11 mouse cellular contexts compared by ENCODE assay signal in genomic region chr7:44482836-44483435, GRCm38 (mm10). TPM values are rescaled to one million over a fixed set of nuclear protein-coding genes. Genes with fewer than 3 reads are reported as not detected.
DNase-seq lines count a peak whose midpoint lies in the region; ATAC-seq and TF ChIP-seq lines count a peak whose summit lies in the region.
"Had no signal": no experiment of that assay in that cellular context is flagged by ENCODE, and none has a peak within 500 bp of the region (broad histone marks: within the 10 kb centered on the region; RNA-seq: fewer than 3 reads in every experiment).

No protein-coding gene starts in this region.

- no peaks in the 10 kb centered on the region for H3K79me2 ChIP-seq in heart, adult 2 months (replicated peaks; ENCODE audit: control insufficient read depth, insufficient read depth, low read length)

- DNase-seq in heart, adult 2 months, result no peak
- DNase-seq in frontal cortex, postnatal 36 days (ENCODE audit: low spot score in 2 of 2), result no peak
- no peak for DNase-seq in adrenal gland, postnatal 10 days
- DNase-seq: cerebellum, postnatal 10 days; right cerebral cortex, postnatal 4 days had no signal

- H3K9ac ChIP-seq in heart, embryonic 16.5 days (ENCODE audit: low read length), result peak overlapping the region; percentile 59
- no peak overlapping the region for H3K9ac ChIP-seq in heart, adult 2 months (ENCODE audit: low read depth, low read length)
- peak overlapping the region; percentile 62 for H3K9ac ChIP-seq in liver, embryonic 16.5 days (ENCODE audit: low read depth, low read length)

- H3K9me3 ChIP-seq in heart, embryonic 16.5 days (replicated peaks; ENCODE audit: control insufficient read depth, low read length), result no peaks in the 10 kb centered on the region
- H3K9me3 ChIP-seq in liver, embryonic 16.5 days (replicated peaks; ENCODE audit: control insufficient read depth, low read length), result no peaks in the 10 kb centered on the region

- H3K4me1 ChIP-seq in heart, embryonic 16.5 days (ENCODE audit: control insufficient read depth, insufficient read depth, low read length), result peaks cover 14% of the 10 kb centered on the region
- no peaks in the 10 kb centered on the region for H3K4me1 ChIP-seq in heart, adult 2 months (ENCODE audit: control insufficient read depth, insufficient read depth, low read length)
- H3K4me1 ChIP-seq in bone marrow, adult 2 months (ENCODE audit: control insufficient read depth, insufficient read depth, low read length), result peaks cover 9% of the 10 kb centered on the region
- peaks cover 33% of the 10 kb centered on the region for H3K4me1 ChIP-seq in liver, embryonic 16.5 days (ENCODE audit: control insufficient read depth, low read depth, low read length)

- no peak for TF ChIP-seq POLR2A in heart, adult 2 months (IDR thresholded peaks at IDR 0.05; ENCODE audit: insufficient read depth, low read depth, low read length)
- TF ChIP-seq POLR2A in bone marrow, adult 2 months (IDR thresholded peaks at IDR 0.05; ENCODE audit: borderline replicate concordance, control insufficient read depth, low read depth, low read length), result no peak

- intact Hi-C loops in heart, adult 2 months (cut with DNase I), result loop anchor here (5.0 kb wide), 1 partner anchor 36 kb away; no protein-coding TSS in a partner anchor

- TF ChIP-seq EP300 in heart, adult 2 months (IDR thresholded peaks at IDR 0.05; ENCODE audit: insufficient read depth, low read depth, low read length), result no peak

- H3K4me2 ChIP-seq in heart, embryonic 16.5 days (ENCODE audit: low read depth, low read length), result peak overlapping the region; percentile 71
- peak overlapping the region; percentile 64 for H3K4me2 ChIP-seq in liver, embryonic 16.5 days (ENCODE audit: low read depth, low read length)

- WGBS in heart, embryonic 16.5 days, result 34% methylated on average over 3 of the region's 3 CpGs
- WGBS in heart, adult 2 months, result 46% methylated on average over 3 of the region's 3 CpGs
- 61% methylated on average over 3 of the region's 3 CpGs for WGBS in bone marrow, adult 2 months
- WGBS in liver, embryonic 16.5 days (ENCODE audit: insufficient replicate concordance), result 40% methylated on average over 3 of the region's 3 CpGs

- H3K36me3 ChIP-seq in heart, embryonic 16.5 days (ENCODE audit: control insufficient read depth, insufficient read depth), result peaks cover 8% of the 10 kb centered on the region; the same call in 1 of the 2 replicates
- no peaks in the 10 kb centered on the region for H3K36me3 ChIP-seq in heart, adult 2 months (ENCODE audit: control insufficient read depth, insufficient read depth, low read length)
- H3K36me3 ChIP-seq in liver, embryonic 16.5 days (ENCODE audit: control insufficient read depth, insufficient read depth), result no peaks in the 10 kb centered on the region

- no peaks in the 10 kb centered on the region; the same call in 1 of the 2 replicates for H3K27me3 ChIP-seq in heart, embryonic 16.5 days (ENCODE audit: control insufficient read depth, insufficient read depth, low read length)
- H3K27me3 ChIP-seq in heart, adult 2 months (ENCODE audit: control insufficient read depth, insufficient read depth, low read length), result no peaks in the 10 kb centered on the region
- H3K27me3 ChIP-seq in liver, embryonic 16.5 days (ENCODE audit: control insufficient read depth, insufficient read depth, low read depth, low read length), result peaks cover 26% of the 10 kb centered on the region

- H3K27ac ChIP-seq in heart, embryonic 16.5 days (ENCODE audit: low read length), result peak overlapping the region; percentile 57
- no peak overlapping the region for H3K27ac ChIP-seq in heart, adult 2 months
- H3K27ac ChIP-seq in bone marrow, adult 2 months (ENCODE audit: control insufficient read depth, insufficient read depth, low read depth, low read length, poor library complexity), result peak overlapping the region; percentile 61; the same call in 1 of the 2 replicates
- peak overlapping the region; percentile 90 for H3K27ac ChIP-seq in liver, embryonic 16.5 days (ENCODE audit: low read length)
- H3K27ac ChIP-seq: layer of hippocampus, adult 2 months had no signal

- peak overlapping the region; percentile 37 for H3K4me3 ChIP-seq in heart, embryonic 16.5 days (ENCODE audit: low read length)
- H3K4me3 ChIP-seq in heart, adult 2 months, result no peak overlapping the region
- no peak overlapping the region for H3K4me3 ChIP-seq in bone marrow, adult 2 months (replicated peaks; ENCODE audit: control insufficient read depth, low read depth, low read length)
- peak overlapping the region; percentile 33 for H3K4me3 ChIP-seq in liver, embryonic 16.5 days (ENCODE audit: low read depth, low read length)
- H3K4me3 ChIP-seq: layer of hippocampus, adult 2 months had no signal

- TF ChIP-seq CTCF in heart, adult 2 months (IDR thresholded peaks at IDR 0.05), result no peak
- no peak for TF ChIP-seq CTCF in bone marrow, adult 2 months (IDR thresholded peaks at IDR 0.05; ENCODE audit: control insufficient read depth, insufficient read depth, low read length)

- ATAC-seq in heart, embryonic 16.5 days (replicated peaks; ENCODE audit: extremely low read depth, insufficient read depth, low FRiP score), result no peak
- ATAC-seq in common myeloid progenitor, adult 5-6 weeks (replicated peaks; ENCODE audit: low read depth, poor library complexity, severe bottlenecking), result peak; percentile 52
- ATAC-seq in liver, embryonic 16.5 days (ENCODE audit: low read depth), result peak; percentile 94
- ATAC-seq: lung, postnatal 0 days had no signal

RNA-seq across cellular contexts. Expression of gene Emc10, which starts 13.4 kb away (rescaled TPM):
- 87.9 and 88.7 TPM in 2 replicates for polyA plus RNA-seq in heart, embryonic 16.5 days (2015; fragmentation: Nextera tagmentation; extraction: Ambion mirVana)
- total RNA-seq in heart, adult 2 months (2021), result 10 to 100 TPM; 86.1 to 87.6 TPM
- polyA plus RNA-seq in heart, adult 2 months (2012; rRNA removed), result 152 and 180 TPM in 2 replicates
- polyA plus RNA-seq in bone marrow, adult 2 months (2011; ENCODE audit: insufficient read depth, insufficient read length, low replicate concordance, missing spikeins), result 41.8 and 58.8 TPM in 2 replicates
- 29.5 and 38.8 TPM in 2 replicates for total RNA-seq in common myeloid progenitor, adult 5-6 weeks (2017)
- 34.4 and 40.6 TPM in 2 replicates for polyA plus RNA-seq in liver, embryonic 16.5 days (2015; fragmentation: Nextera tagmentation; extraction: Ambion mirVana)
- 10 to 100 TPM; 88.8 to 91.1 TPM for total RNA-seq in adrenal gland, postnatal 10 days (2021)

RNA-seq across cellular contexts. Expression of gene Fam71e1, which starts 13.4 kb away (rescaled TPM):
- 6.8 and 7.6 TPM in 2 replicates for polyA plus RNA-seq in heart, embryonic 16.5 days (2015; fragmentation: Nextera tagmentation; extraction: Ambion mirVana)
- total RNA-seq in heart, adult 2 months (2021), result 1 to 10 TPM; 2.6 to 3.3 TPM
- polyA plus RNA-seq in heart, adult 2 months (2012; rRNA removed), result 4.1 and 6.4 TPM in 2 replicates
- 4.6 and 5.0 TPM in 2 replicates for polyA plus RNA-seq in bone marrow, adult 2 months (2011; ENCODE audit: insufficient read depth, insufficient read length, low replicate concordance, missing spikeins)
- total RNA-seq in common myeloid progenitor, adult 5-6 weeks (2017), result 3.1 TPM in 1 of 2 replicates, not detected in the other
- 1.3 and 1.4 TPM in 2 replicates for polyA plus RNA-seq in liver, embryonic 16.5 days (2015; fragmentation: Nextera tagmentation; extraction: Ambion mirVana)
- total RNA-seq in adrenal gland, postnatal 10 days (2021), result 10 to 100 TPM; 12.4 to 16.0 TPM

RNA-seq across cellular contexts. Expression of gene Josd2, which starts 15.2 kb away (rescaled TPM):
- polyA plus RNA-seq in heart, embryonic 16.5 days (2015; fragmentation: Nextera tagmentation; extraction: Ambion mirVana), result 157 and 169 TPM in 2 replicates
- 100 to 1,000 TPM; 139 to 147 TPM for total RNA-seq in heart, adult 2 months (2021)
- polyA plus RNA-seq in heart, adult 2 months (2012; rRNA removed), result 211 and 242 TPM in 2 replicates
- polyA plus RNA-seq in bone marrow, adult 2 months (2011; ENCODE audit: insufficient read depth, insufficient read length, low replicate concordance, missing spikeins), result 128 and 154 TPM in 2 replicates
- 26.0 and 37.3 TPM in 2 replicates for total RNA-seq in common myeloid progenitor, adult 5-6 weeks (2017)
- polyA plus RNA-seq in liver, embryonic 16.5 days (2015; fragmentation: Nextera tagmentation; extraction: Ambion mirVana), result 159 and 174 TPM in 2 replicates
- 10 to 100 TPM; 42.2 to 52.0 TPM for total RNA-seq in adrenal gland, postnatal 10 days (2021)

RNA-seq across cellular contexts. Expression of gene Aspdh, which starts 17.7 kb away (rescaled TPM):
- 0.62 and 1.2 TPM in 2 replicates for polyA plus RNA-seq in heart, embryonic 16.5 days (2015; fragmentation: Nextera tagmentation; extraction: Ambion mirVana)
- 1 to 10 TPM; 1.3 to 1.5 TPM for total RNA-seq in heart, adult 2 months (2021)
- 2.4 and 2.6 TPM in 2 replicates for polyA plus RNA-seq in heart, adult 2 months (2012; rRNA removed)
- not detected in 2 replicates for polyA plus RNA-seq in bone marrow, adult 2 months (2011; ENCODE audit: insufficient read depth, insufficient read length, low replicate concordance, missing spikeins)
- not detected in 2 replicates for total RNA-seq in common myeloid progenitor, adult 5-6 weeks (2017)
- polyA plus RNA-seq in liver, embryonic 16.5 days (2015; fragmentation: Nextera tagmentation; extraction: Ambion mirVana), result 19.4 and 23.5 TPM in 2 replicates
- 10 to 100 TPM in 1 of 2 experiments, 1 to 10 TPM in 1; 8.4 to 14.5 TPM for total RNA-seq in adrenal gland, postnatal 10 days (2021)
- polyA plus RNA-seq: lung, postnatal 0 days had no signal

RNA-seq across cellular contexts. Expression of gene Mybpc2, which starts 41.5 kb away (rescaled TPM):
- polyA plus RNA-seq in heart, embryonic 16.5 days (2015; fragmentation: Nextera tagmentation; extraction: Ambion mirVana), result 4.5 and 4.6 TPM in 2 replicates
- total RNA-seq in heart, adult 2 months (2021), result 10 to 100 TPM; 13.1 to 16.7 TPM
- 7.1 and 10.8 TPM in 2 replicates for polyA plus RNA-seq in heart, adult 2 months (2012; rRNA removed)
- 1.5 and 5.4 TPM in 2 replicates for polyA plus RNA-seq in bone marrow, adult 2 months (2011; ENCODE audit: insufficient read depth, insufficient read length, low replicate concordance, missing spikeins)
- not detected in 2 replicates for total RNA-seq in common myeloid progenitor, adult 5-6 weeks (2017)
- polyA plus RNA-seq in liver, embryonic 16.5 days (2015; fragmentation: Nextera tagmentation; extraction: Ambion mirVana), result 0.15 and 0.31 TPM in 2 replicates
- total RNA-seq in adrenal gland, postnatal 10 days (2021), result 10 to 100 TPM; 31.9 to 40.8 TPM
- total RNA-seq: layer of hippocampus, adult 2 months had no signal

Comparison
In these comparisons a context has a peak if more than half of its experiments do, and no peak if none do; other contexts are left out.
1. H3K4me3 ChIP-seq: peak in heart, embryonic 16.5 days (single experiment) and liver, embryonic 16.5 days (single experiment); none in heart, adult 2 months (single experiment) and bone marrow, adult 2 months (single experiment).